Mouse (Mus musculus) liver, embryonic 14.5 days (tissue): ENCODE measurements at regions not wholly inside any gene's neighbourhood (a gene's known extent, or its start where the extent isn't known, plus 50 kb on each side); places are given as distances from the start of the nearest gene placed in this dataset.

Experiments used
- ATAC-seq: fragments of 200-750 bp; cut with Nextera tagmentation; 2 replicates; pipeline ENCODE4 v1.8.0; 2017; ENCODE audit warnings: moderate number of reproducible peaks, mild to moderate bottlenecking, moderate library complexity; ENCODE audit not compliant: insufficient read depth
- DNase-seq, 3 experiments: peaks; one replicate each; pipeline ENCODE4 v3.0.0-alpha.2; 2012 to 2013; ENCODE audit warnings: low read depth in 3 of 3, low spot score in 3 of 3
- H3K27ac ChIP-seq: fragments of 300-500 bp; sonication (generic); 2 replicates; pipeline ENCODE4 v1.5.1; 2014; ENCODE audit warnings: moderate library complexity, mild to moderate bottlenecking, control low read depth, inconsistent platforms
- H3K27me3 ChIP-seq: fragments of 300-500 bp; sonication (generic); 2 replicates; pipeline ENCODE4 v1.6.1; 2014; ENCODE audit warnings: mild to moderate bottlenecking, low read length, moderate library complexity; ENCODE audit not compliant: control insufficient read depth, insufficient read depth
- H3K36me3 ChIP-seq: fragments of 300-500 bp; sonication (generic); replicated peaks from 2 replicates; pipeline ENCODE4 v1.6.1; 2014; ENCODE audit warnings: low read depth; ENCODE audit not compliant: control insufficient read depth, insufficient read depth
- H3K4me1 ChIP-seq, 2 experiments: fragments of 200-500 bp in 1 of 2; fragments of 300-500 bp in 1 of 2; sonication (generic) in 1 of 2; replicated peaks; 2 replicates each; pipeline ENCODE4 v1.6.1; 2012 to 2014; ENCODE audit warnings: antibody characterized with exemption in 1 of 2, inconsistent platforms in 1 of 2, low read length in 1 of 2; ENCODE audit not compliant: control insufficient read depth in 2 of 2, insufficient read depth in 2 of 2
- H3K4me2 ChIP-seq: fragments of 300-500 bp; sonication (generic); 2 replicates; pipeline ENCODE4 v1.6.1; 2014; ENCODE audit warnings: low read depth, mild to moderate bottlenecking, control low read depth, moderate library complexity
- H3K4me3 ChIP-seq, 2 experiments: fragments of 200-500 bp in 1 of 2; fragments of 300-500 bp in 1 of 2; sonication (generic) in 1 of 2; 2 replicates each; pipeline ENCODE4 v1.5.1; 2012 to 2014; ENCODE audit warnings: low read depth in 2 of 2, low read length in 2 of 2, mild to moderate bottlenecking in 2 of 2, control low read depth in 1 of 2, inconsistent platforms in 1 of 2, moderate library complexity in 1 of 2; ENCODE audit not compliant: insufficient read depth in 1 of 2
- H3K9ac ChIP-seq: fragments of 300-500 bp; sonication (generic); replicated peaks from 2 replicates; pipeline ENCODE4 v1.6.1; 2014; ENCODE audit warnings: mild to moderate bottlenecking, control low read depth, moderate library complexity
- H3K9me3 ChIP-seq: fragments of 300-500 bp; sonication (generic); 2 replicates; pipeline ENCODE4 v1.6.1; 2016; ENCODE audit warnings: low read length, mixed read lengths; ENCODE audit not compliant: control insufficient read depth
- CTCF ChIP-seq: IDR thresholded peaks from 2 replicates; pipeline ENCODE4 v1.5.1; 2016; ENCODE audit warnings: antibody characterized with exemption, low read depth, control low read depth
- EP300 ChIP-seq: IDR thresholded peaks from 2 replicates; pipeline ENCODE4 v1.6.1; 2016; ENCODE audit warnings: antibody characterized with exemption, low read depth
- WGBS: fragments of 180-500 bp; shearing (Covaris S2); extraction: QIAGEN DNeasy Blood & Tissue Kit; methylation state at CpG from one replicate; pipeline ENCODE4 v1.1.7; 2014; ENCODE audit not compliant: insufficient replicate concordance; 5-methylcytosine and 5-hydroxymethylcytosine counted together

DNA sequence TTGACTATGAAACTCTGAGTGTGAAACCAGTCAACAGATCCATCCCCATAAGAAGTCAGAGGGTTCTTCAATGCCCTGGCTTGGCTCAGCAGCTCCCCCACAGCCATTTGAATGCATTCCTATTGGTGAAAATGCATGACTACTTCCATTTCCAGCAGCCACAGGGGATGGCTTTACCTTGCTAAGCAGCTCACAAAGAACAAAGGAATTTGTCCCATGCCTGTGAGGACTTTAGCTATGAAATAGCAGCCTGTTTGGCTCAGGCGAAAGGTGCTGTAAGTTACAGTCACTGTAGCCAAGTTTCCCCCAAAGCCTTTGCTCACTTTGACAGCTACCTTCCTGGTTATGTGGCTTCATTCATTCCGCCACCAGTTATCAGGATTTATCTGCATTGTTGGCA, 309.8 kb upstream of the Rasgrp1 start:
- Histone ChIP-seq H3K4me3 (no peak overlapping the region), H3K9me3 (no peaks in the 10 kb centered on the region), H3K27me3 (no peaks in the 10 kb centered on the region), H3K4me1 (no peaks in the 10 kb centered on the region), H3K27ac (no peak overlapping the region), H3K9ac (no peak overlapping the region), H3K36me3 (no peaks in the 10 kb centered on the region), H3K4me2 (no peak overlapping the region)
- DNase-seq (no peak), ATAC-seq (no peak)
- 39% methylated on average over 2 of the region's 2 CpGs for WGBS
- TF ChIP-seq EP300 (no peak), CTCF (no peak)

DNA sequence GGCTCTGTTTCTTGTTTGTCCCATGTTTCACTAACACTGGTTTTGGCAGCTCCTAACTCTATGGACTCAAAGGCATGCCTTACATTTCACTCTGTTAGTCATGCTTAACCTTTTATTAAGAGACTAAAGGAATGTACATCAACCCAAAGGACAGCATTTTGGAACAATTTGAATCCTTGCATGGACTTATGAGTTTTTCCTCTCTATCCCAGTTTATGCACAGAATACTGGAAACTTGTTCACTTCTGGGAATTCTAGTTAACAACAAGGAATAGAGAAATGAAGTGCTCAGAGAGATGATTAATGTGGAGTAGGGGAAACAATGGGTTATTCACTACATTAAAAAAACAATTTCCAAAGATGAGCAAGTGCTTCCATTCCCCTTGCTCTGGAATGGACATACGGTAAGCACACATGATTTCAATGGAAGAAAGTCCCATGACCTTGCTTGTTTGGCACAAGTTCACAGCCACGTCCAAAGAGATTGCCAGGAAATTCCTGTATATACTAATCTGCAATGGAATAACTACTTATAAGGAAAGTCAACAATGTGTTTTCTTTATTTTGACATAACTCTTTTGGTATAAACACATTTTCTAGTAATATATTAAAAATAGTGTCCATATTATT, 313.9 kb upstream of the Rasgrp1 start:
- ATAC-seq (no peak), DNase-seq (no peak)
- Histone ChIP-seq H3K27me3 (no peaks in the 10 kb centered on the region), H3K27ac (no peak overlapping the region), H3K36me3 (no peaks in the 10 kb centered on the region), H3K4me2 (no peak overlapping the region), H3K4me3 (no peak overlapping the region), H3K9ac (no peak overlapping the region), H3K4me1 (no peaks in the 10 kb centered on the region), H3K9me3 (no peaks in the 10 kb centered on the region)
- 55% methylated on average over 2 of the region's 2 CpGs for WGBS
- TF ChIP-seq CTCF (no peak), EP300 (no peak)

DNA sequence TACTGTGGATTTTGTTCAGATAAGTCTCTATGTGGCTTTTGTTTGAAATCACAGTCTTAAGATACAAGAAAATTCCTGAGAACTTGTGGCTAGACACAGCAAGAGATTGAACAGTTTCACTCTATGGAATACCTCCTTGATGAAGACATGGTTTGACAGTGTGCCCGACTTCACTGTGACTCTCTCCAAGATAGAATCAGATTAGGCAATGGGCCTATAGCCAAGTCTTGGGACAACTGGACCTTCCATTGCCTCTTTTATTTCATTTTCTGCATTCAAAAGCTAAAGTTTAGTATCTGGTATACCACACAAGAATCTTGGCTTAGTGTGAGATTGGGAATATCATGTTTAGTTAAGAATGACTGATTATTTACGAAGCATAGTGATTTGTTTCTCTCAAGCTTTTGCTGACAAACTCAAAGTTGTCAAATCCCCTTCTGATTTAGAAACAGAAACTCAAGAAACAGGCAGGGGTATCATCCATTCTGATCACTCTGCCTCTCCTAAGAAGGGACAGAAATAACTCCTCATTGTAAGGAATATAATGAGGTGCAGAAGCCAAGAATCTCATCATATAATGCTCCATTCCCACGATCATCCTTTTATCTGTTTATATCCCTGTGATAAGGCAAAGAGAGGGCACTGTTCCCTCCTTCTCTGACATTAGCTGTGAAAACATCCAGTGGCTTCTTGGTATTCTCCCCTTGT, 317.6 kb upstream of the Rasgrp1 start:
- no peak overlapping the region for H3K9ac ChIP-seq
- no peaks in the 10 kb centered on the region for H3K4me1 ChIP-seq
- H3K4me3 ChIP-seq: no peak overlapping the region
- no peaks in the 10 kb centered on the region for H3K9me3 ChIP-seq
- no peaks in the 10 kb centered on the region for H3K36me3 ChIP-seq
- H3K27ac ChIP-seq: no peak overlapping the region
- no peak for DNase-seq
- 61% methylated on average over 3 of the region's 3 CpGs for WGBS
- no peak overlapping the region for H3K4me2 ChIP-seq
- no peaks in the 10 kb centered on the region for H3K27me3 ChIP-seq
- no peak for ATAC-seq
- no peak for TF ChIP-seq EP300
- no peak for TF ChIP-seq CTCF

DNA sequence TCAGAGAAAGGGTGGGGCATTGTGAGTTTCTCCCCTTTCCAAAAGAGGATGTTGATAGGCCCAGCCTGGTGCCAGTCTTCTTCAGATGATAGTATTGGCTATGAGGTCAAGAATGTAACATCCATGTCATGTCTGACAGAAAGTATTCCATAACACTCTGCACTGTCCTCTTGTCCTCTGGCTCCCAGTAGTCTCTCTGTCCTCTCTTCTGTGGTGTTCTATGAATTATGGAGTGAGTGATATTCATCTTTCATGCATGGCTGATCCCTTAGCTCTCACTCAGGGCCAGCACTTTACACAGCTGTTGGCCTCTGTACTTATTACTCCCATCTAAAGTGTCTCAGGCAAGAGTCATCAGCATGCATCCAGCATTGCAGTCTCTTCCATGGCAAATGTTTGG, 319.9 kb upstream of the Rasgrp1 start:
- H3K27me3 ChIP-seq: no peaks in the 10 kb centered on the region
- no peak for TF ChIP-seq CTCF
- TF ChIP-seq EP300: no peak
- no peak overlapping the region for H3K4me3 ChIP-seq
- no peaks in the 10 kb centered on the region for H3K4me1 ChIP-seq
- no peaks in the 10 kb centered on the region for H3K36me3 ChIP-seq
- no peak overlapping the region for H3K4me2 ChIP-seq
- no peak for ATAC-seq
- no peak for DNase-seq
- no peaks in the 10 kb centered on the region for H3K9me3 ChIP-seq
- H3K27ac ChIP-seq: no peak overlapping the region
- H3K9ac ChIP-seq: no peak overlapping the region

DNA sequence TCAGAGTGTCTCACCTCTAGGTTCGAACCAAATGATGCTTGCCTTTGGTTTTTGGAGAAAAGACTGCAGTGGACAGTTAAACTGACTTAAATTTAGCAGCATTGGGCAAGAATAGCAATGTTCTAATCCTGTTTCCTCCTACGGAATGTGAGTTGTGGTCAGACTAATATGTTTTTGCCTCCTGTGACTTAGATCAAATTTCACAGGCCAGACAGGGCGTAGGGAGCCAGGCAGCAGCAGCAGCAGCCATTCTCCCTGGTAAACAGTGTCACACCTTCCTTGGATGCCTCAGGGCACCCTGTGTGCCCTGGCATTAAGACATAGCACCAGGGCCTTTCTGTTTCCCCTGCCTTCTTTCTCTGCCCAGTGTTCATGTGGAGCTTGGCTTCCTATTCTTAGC, 323.7 kb upstream of the Rasgrp1 start:
- Histone ChIP-seq H3K9ac (no peak overlapping the region), H3K36me3 (no peaks in the 10 kb centered on the region), H3K27me3 (no peaks in the 10 kb centered on the region), H3K4me2 (no peak overlapping the region), H3K9me3 (no peaks in the 10 kb centered on the region), H3K27ac (no peak overlapping the region), H3K4me1 (no peaks in the 10 kb centered on the region), H3K4me3 (no peak overlapping the region)
- no peak for DNase-seq
- ATAC-seq: no peak
- TF ChIP-seq EP300 (no peak), CTCF (no peak)
- 34% methylated on average over 3 of the region's 3 CpGs for WGBS
